Mouse (Mus musculus) cerebellum, postnatal 10 days (tissue): ENCODE data around the gene Fbxl21.

Experiments used
- DNase-seq, 2 experiments: peaks; one replicate each; pipeline ENCODE4 v3.0.0; 2021; ENCODE audit warnings: mixed read lengths in 2 of 2

Gene Fbxl21

GRCm38 (mm10) chr13:56537026-56537425 is 14.8 kb downstream of the Fbxl21 start:
- no peak for DNase-seq

DNA sequence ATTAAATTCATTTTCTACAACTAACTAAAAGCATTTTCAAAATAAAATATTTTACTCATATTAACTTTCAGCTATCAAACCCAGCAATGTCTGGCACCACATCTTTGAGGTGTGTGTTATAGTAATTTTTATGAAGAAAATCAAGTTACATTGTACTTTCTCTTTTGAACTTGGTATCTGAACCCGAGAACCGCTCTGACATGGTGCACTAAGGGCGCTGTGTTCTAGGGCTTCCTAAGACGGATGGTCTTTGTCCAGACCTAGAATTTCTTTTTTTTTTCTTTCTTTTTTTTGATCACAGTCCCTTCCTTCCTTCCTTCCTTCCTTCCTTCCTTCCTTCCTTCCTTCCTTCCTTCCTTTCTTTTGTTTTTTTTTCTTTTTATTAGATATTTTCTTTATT is 17.6 kb downstream of the Fbxl21 start:
- DNase-seq, result peak; percentile 66 to 76

DNA sequence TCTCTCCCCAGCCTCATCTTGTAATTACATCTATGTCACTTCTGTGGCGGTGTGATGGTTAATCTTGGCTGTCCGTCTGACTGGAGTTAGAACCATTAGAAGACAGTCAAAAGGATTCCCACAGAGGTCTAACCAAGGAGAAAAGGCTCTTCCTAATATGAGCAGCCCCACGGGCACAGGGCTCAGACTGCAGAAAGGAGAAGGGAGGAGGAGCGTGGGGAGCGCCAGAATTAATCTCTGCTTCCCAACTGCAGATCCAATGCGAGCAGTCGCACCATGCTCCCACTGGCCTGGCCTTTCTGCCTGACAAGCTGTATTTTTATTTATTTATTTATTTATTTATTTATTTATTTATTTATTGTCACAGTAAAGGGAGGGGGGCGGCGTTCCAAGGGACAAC is 21.5 kb downstream of the Fbxl21 start:
- DNase-seq, result no peak

DNA sequence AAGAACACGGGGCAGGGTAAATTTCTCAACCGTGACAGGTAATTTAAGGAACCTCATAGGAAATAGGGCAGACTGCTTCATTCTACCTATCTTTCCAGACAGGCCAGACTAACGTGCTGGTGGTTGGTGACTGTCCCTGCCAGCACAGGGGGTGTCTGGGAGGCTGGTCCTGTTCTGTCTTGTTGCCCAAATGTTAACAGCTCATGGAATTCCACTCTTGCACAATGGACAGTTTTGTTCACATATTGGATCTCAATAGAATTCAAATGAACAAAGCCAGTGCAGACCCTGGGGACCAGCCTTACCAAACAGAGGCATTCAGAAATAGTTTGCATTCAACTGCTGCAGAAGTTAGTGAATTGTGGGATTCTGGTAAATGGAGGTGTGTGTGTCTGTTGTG is 22.7 kb downstream of the Fbxl21 start:
- no peak for DNase-seq

- no peak for DNase-seq
Measured at GRCm38 (mm10) chr13:56548401-56548800, 26.1 kb downstream of the Fbxl21 start, which contains the start of gene Lect2. Gene Lect2, minus strand, starts transcription at chr13:56548502.

GRCm38 (mm10) chr13:56549364-56549763 is 27.1 kb downstream of the Fbxl21 start:
- no peak for DNase-seq

- peak; percentile 40 for DNase-seq
Measured at GRCm38 (mm10) chr13:56550574-56550973, 28.3 kb downstream of the Fbxl21 start.

- no peak for DNase-seq
Measured at GRCm38 (mm10) chr13:56551661-56552060, 29.4 kb downstream of the Fbxl21 start.

GRCm38 (mm10) chr13:56553923-56554322 is 31.7 kb downstream of the Fbxl21 start:
- DNase-seq, result no peak

GRCm38 (mm10) chr13:56554409-56554808 is 32.1 kb downstream of the Fbxl21 start:
- DNase-seq, result peak; percentile 55 to 61

DNA sequence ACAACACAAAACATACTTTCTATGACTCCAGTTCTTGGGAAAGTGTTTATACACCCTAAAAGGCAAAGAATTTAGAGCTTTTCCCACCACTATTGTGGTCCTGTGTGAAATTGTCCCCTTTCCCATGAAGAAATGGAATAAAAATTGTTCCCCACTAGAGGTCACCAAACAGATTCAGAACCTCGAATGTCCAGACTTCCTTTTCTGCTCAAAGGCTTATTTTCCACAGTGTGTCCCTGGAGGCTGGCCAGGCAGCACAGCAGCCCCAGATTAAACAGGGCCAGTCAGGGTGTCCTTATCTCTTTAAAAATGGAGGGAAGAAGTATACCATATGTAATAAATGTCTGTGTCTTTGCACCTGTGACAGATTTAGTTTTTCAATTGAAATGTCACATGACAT is 33.7 kb downstream of the Fbxl21 start:
- peak; percentile 71 to 73 for DNase-seq

DNA sequence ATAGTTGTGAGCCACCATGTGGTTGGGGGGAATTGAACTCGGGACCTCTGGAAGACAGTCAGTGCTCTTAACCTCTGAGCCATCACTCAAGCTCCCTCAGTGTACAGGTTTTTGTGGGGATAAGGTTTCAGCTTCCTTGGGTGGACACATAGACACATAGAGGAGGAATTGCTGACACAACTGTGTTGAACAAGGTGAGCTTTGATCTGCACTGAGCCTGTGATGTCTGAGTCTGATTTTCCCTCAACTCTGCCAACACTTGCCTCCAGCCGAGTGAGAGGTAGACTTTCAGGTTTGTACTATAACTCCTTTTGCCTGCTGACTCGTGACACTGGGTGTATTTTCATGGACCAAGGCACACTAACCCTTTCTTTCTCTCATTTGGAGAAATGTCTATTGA is 34.4 kb downstream of the Fbxl21 start:
- DNase-seq, result no peak

GRCm38 (mm10) chr13:56558811-56559210 is 36.5 kb downstream of the Fbxl21 start:
- DNase-seq, result no peak

- no peak for DNase-seq
Measured at GRCm38 (mm10) chr13:56559841-56560370, 37.6 kb downstream of the Fbxl21 start.

DNA sequence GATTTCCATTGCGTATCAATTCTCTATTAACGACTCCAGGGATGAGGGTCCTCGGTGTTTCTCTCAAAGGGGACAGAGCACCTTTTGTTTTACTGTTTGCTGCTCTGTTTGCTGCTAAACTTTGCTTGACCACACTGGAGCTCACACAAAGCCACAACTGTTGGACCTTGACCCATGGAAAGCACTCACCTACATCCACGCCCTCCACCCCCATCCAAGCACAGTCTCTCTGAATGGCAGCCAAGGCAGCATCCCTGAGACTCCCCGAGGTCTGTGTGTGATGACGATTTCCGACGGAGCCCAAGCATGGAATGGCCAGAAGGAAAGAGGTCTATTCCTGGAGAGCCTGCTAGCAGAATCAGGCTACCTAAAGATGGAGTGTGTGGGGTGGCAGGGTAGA is 38.9 kb downstream of the Fbxl21 start:
- DNase-seq, result no peak

- DNase-seq, result peak; percentile 46 to 50
Measured at GRCm38 (mm10) chr13:56563075-56563474, 40.8 kb downstream of the Fbxl21 start.

DNA sequence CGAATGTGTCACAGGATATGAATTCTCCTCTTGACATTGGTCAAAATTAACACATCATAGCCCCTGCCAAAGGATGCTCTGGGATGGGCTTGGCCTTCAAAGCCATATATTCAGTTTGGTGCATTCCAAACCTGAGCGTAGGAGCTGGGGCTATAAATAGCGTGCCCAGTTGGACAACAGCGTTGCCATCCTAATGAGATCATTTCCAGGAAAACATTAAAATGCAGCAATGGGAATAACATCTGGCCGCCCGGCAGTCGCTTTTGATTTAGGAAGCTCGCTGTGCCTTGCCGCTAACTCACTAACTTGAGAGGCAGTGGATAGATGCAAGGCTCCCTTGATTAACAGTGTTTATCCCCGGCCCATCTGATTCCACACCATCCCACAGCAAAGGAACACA is 44.1 kb downstream of the Fbxl21 start:
- no peak for DNase-seq

GRCm38 (mm10) chr13:56571645-56572044 is 49.4 kb downstream of the Fbxl21 start:
- no peak for DNase-seq

GRCm38 (mm10) chr13:56575074-56575473 is 52.8 kb downstream of the Fbxl21 start:
- no peak for DNase-seq

- DNase-seq, result peak; percentile 69 to 70
Measured at GRCm38 (mm10) chr13:56575701-56576321, 53.5 kb downstream of the Fbxl21 start.

GRCm38 (mm10) chr13:56578097-56578496 is 55.8 kb downstream of the Fbxl21 start:
- DNase-seq, result no peak

- DNase-seq, result no peak
Measured at GRCm38 (mm10) chr13:56580450-56580849, 58.2 kb downstream of the Fbxl21 start.

- peak; percentile 44 to 48 for DNase-seq
Measured at GRCm38 (mm10) chr13:56581512-56581911, 59.2 kb downstream of the Fbxl21 start.

DNA sequence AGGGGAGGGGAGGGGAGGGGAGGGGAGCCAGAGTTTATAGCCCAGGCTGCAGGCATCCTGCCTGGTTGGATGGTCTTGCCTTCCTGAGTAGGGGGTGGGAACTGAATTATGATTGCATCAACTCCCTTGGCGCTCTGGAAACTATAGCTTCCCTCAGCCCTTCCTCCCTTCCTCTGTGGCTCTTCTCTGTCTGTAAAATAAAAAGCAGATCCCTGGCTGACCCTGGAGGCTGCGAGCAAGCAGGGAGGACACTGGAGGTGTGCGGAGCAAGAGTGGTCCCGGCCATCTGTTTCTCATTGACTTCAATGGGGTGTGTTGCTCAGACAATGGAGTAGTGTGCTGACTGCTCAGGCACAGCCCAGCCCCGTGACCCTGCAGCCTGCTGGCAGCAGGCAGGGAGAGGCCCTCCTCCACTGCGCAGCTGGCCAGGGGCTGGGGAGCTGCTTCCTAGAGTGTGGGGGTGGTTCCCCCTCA is 59.7 kb downstream of the Fbxl21 start:
- peak; percentile 31 to 35 for DNase-seq

GRCm38 (mm10) chr13:56582720-56583119 is 60.4 kb downstream of the Fbxl21 start:
- no peak for DNase-seq
